Mouse (Mus musculus): ENCODE results near the gene Tmtc4. TPM values are rescaled to one million over a fixed set of nuclear protein-coding genes. Genes with fewer than 3 reads are reported as not detected.

Tmtc4 gene
- polyA plus RNA-seq, 1 experiment from 2014 or later: 57.7 TPM

DNA sequence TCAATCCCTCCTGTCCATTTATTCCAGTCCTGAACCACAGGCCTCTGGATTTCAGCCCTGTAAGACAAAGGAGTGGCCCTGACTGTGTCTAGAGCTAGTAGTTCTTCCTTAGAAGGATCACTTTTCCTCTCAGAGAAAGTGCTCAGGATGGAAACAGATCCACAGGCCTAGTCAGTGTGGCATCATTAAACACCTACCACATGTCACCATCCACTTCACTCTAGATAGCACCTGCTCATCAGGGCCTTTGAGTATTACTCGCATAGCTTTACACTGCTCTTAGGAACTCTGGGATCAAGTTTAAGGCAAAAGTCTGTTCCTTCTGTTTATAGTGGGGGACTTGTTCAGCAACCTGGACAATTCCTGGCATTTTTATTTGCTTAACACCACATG is 95.4 kb downstream of the Tmtc4 start:
- H3K4me3 ChIP-seq: no peak overlapping the region
- 100% methylated on average over 1 of the region's 1 CpGs for WGBS
- H3K4me1 ChIP-seq (replicated peaks): peaks cover 16% of the 10 kb centered on the region
- no peak overlapping the region for H3K4me2 ChIP-seq
- no peak overlapping the region for H3K9ac ChIP-seq
- no peak for ATAC-seq (ENCODE audit: low FRiP score)
- H3K27me3 ChIP-seq: no peaks in the 10 kb centered on the region
- H3K27ac ChIP-seq: no peak overlapping the region
- H3K9me3 ChIP-seq: no peaks in the 10 kb centered on the region
- peaks cover 7% of the 10 kb centered on the region for H3K36me3 ChIP-seq

DNA sequence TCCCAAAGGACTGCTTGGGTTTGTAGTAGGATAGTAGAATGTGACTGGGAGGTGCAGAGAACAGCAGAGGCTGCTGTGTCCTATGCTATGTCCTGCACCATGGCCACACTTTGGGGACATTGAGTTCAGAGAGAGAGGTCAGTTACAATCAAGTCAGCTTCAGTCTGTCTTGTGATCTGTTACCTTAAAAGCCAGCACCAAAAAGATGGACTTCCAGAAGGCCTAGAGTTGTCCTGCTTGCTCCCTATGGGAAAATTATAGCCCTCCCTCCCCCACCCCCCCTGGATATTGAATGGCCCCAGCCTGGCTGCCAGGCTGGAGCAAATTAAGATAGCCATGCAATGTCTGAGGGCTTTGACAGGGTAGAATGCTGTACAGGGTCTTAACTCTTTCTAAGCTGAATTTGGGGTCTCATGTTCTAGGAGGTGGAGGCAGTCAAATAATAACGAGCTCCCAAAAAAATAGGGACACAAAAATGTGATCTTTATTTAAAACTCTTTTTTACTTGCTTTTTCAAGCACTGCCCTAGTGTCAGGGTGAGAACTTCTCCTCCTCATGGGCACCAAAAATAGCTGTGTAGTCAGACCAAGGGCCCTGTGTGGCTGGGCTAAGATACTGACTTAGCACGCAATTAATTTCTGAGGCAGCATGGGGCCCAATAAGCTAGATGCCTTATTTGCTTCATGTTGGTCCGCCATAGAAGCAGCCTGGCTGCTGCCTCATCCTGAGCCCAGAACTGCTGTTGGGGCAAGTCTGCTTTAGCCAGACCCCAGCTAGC is 95.9 kb downstream of the Tmtc4 start:
- no peaks in the 10 kb centered on the region for H3K9me3 ChIP-seq
- H3K27me3 ChIP-seq: no peaks in the 10 kb centered on the region
- H3K4me1 ChIP-seq (replicated peaks): peaks cover 21% of the 10 kb centered on the region
- H3K36me3 ChIP-seq: peaks cover 7% of the 10 kb centered on the region
- H3K27ac ChIP-seq: no peak overlapping the region
- no peak overlapping the region for H3K4me3 ChIP-seq
- no peak for ATAC-seq (ENCODE audit: low FRiP score)
- 83% methylated on average over 3 of the region's 3 CpGs for WGBS
- H3K4me2 ChIP-seq: no peak overlapping the region
- H3K9ac ChIP-seq: no peak overlapping the region

DNA sequence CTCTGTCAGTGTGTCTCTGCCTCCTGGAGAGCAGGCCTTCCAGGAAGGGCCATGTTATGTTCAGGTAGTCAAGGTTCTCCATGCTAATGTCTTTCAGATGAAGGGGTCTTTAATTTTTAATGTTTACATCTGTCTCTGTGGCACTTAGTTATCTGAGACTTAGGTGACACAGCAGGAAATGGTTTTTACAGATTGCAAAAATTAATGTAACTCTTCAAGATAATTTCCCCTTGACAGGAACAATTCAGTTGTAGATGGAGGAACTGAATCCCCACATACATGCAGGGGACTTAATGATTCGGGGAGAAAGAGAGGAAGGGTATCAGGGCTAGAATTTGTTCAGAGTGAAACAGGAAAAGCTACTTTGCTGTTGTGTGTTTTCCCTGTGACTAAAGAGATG is 96.6 kb downstream of the Tmtc4 start:
- H3K27ac ChIP-seq: no peak overlapping the region
- H3K9ac ChIP-seq: no peak overlapping the region
- peaks cover 28% of the 10 kb centered on the region for H3K4me1 ChIP-seq (replicated peaks)
- no peaks in the 10 kb centered on the region for H3K27me3 ChIP-seq
- no peak overlapping the region for H3K4me2 ChIP-seq
- H3K4me3 ChIP-seq: no peak overlapping the region
- H3K36me3 ChIP-seq: peaks cover 7% of the 10 kb centered on the region
- H3K9me3 ChIP-seq: no peaks in the 10 kb centered on the region
- 77% methylated on average over 1 of the region's 1 CpGs for WGBS
- no peak for ATAC-seq (ENCODE audit: low FRiP score)

DNA sequence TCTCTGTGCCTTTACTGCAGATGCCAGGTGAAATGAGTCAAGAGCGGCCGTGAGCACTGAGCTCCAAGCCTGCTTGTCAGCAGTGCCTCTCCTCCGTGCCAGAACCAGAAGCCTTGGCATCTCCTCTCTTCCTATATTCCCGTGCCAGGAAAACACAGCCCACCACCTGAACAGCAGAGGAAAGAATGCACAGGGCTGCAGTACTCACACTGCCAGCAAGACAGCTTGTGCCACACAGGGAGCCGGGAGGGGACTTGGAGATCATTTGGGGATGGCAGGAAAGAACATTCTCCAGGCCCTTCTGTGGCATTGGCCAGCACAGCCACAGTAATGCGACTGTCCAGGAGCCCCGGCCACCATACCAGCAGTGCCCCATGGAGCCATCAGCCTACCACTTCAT is 97.9 kb downstream of the Tmtc4 start:
- peaks cover 37% of the 10 kb centered on the region for H3K4me1 ChIP-seq (replicated peaks)
- H3K9me3 ChIP-seq: no peaks in the 10 kb centered on the region
- no peak overlapping the region for H3K4me3 ChIP-seq
- H3K36me3 ChIP-seq: no peaks in the 10 kb centered on the region
- H3K27ac ChIP-seq: no peak overlapping the region
- H3K4me2 ChIP-seq: no peak overlapping the region
- no peaks in the 10 kb centered on the region for H3K27me3 ChIP-seq
- H3K9ac ChIP-seq: no peak overlapping the region
- 88% methylated on average over 7 of the region's 7 CpGs for WGBS
- no peak for ATAC-seq (ENCODE audit: low FRiP score)

DNA sequence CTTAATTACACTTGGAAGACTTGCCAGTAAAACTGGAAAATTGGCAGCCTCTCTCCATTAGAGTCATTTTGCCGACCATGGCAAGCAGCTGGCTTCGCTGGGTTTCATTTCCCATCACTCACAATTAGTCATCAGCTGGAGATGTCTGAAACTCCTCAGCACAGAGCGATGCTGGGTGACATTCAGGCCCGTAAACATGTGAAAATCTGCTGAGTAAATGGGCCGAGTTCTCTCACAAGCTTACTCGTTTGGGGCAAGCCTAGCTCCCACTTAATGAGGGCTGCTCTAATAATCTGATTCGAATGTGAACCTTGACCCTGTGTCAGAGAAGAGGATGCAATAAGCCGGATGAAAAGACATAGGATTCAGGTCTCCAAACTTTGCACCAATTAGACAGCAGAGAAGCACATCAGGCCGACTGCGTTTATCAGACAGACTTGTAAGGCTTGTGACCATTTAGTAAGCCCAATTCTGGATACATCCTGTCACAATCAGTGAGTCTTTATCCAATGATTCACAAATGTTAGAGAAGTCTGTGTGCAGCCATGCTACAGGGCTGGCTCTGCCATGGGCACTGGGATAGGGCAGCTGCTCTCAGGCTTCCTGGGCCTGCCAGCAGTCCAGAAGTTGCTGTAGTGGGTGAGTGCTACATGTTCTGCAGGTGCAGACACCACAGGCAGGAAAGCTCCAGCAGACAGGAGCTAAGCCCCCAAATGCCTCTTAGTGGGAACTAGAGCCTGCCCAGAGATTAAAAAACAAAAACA is 99.8 kb downstream of the Tmtc4 start:
- H3K4me2 ChIP-seq: no peak overlapping the region
- peak; percentile 65 for ATAC-seq (ENCODE audit: low FRiP score)
- WGBS: 45% methylated on average over 10 of the region's 10 CpGs
- H3K27ac ChIP-seq: peak overlapping the region; percentile 88
- H3K4me3 ChIP-seq: no peak overlapping the region
- peaks cover 40% of the 10 kb centered on the region for H3K4me1 ChIP-seq (replicated peaks)
- H3K36me3 ChIP-seq: no peaks in the 10 kb centered on the region
- no peaks in the 10 kb centered on the region for H3K9me3 ChIP-seq
- peaks cover 2% of the 10 kb centered on the region; the same call in 1 of the 2 replicates for H3K27me3 ChIP-seq
- no peak overlapping the region; the same call in 1 of the 2 replicates for H3K9ac ChIP-seq

DNA sequence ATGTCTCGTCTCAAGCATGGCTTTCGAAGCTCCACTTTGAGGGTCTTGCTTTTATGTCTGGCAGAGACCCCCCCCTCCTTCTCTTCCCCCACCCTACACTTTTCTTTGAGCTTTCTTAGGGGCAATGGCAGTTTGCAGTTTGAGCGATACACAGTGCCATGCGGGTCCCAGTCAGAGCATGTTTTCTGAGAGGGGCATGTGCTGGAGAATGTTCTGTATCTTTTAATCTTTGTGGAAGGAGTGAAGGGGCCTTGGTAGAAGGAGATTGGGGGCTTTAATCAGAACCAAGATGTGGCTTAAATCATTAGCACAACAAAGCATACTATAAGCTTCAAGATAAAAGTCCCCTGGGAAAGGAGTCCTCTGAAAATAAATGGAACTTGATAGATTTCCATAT is 100.4 kb downstream of the Tmtc4 start:
- Histone ChIP-seq H3K4me2 (no peak overlapping the region), H3K9ac (no peak overlapping the region), H3K4me3 (no peak overlapping the region), H3K9me3 (no peaks in the 10 kb centered on the region), H3K36me3 (no peaks in the 10 kb centered on the region), H3K4me1 (replicated peaks) (peaks cover 40% of the 10 kb centered on the region), H3K27ac (peak overlapping the region; percentile 88), H3K27me3 (peaks cover 7% of the 10 kb centered on the region; the same call in 1 of the 2 replicates)
- 46% methylated on average over 4 of the region's 4 CpGs for WGBS
- peak; percentile 25 for ATAC-seq (ENCODE audit: low FRiP score)

DNA sequence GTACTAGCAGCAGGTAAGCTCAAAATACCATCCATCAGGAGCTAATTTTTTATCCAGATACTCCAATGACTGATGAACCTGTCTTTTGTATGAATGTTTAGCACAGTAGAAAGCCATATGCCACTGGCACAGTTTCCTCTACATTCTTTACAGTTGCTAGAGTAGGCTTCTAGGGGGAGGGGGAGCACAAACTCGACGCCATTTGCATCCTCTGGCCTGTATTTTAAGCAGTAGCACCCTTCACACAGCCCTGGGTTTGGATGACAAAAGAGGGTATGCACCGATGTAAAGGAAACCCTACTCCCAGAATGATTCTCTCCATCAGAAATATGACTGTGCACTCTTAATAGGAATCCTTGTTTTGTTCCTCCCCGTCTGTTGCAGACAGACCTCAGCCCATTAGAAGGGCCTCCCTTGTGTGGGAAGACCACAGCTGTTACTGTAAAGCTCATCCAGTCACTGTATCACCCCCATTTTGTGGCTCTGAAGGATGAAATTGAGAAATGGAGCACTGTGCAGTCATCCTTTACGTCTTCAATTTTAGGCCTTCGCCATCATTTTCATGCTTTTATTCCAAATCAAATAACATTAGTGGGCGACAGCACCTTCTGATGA is 100.9 kb downstream of the Tmtc4 start:
- Histone ChIP-seq H3K4me3 (no peak overlapping the region), H3K4me2 (no peak overlapping the region), H3K27me3 (peaks cover 8% of the 10 kb centered on the region; the same call in 1 of the 2 replicates), H3K9ac (no peak overlapping the region), H3K4me1 (replicated peaks) (peaks cover 40% of the 10 kb centered on the region), H3K36me3 (no peaks in the 10 kb centered on the region), H3K9me3 (no peaks in the 10 kb centered on the region), H3K27ac (peak overlapping the region; percentile 88)
- WGBS: 38% methylated on average over 7 of the region's 7 CpGs
- peak; percentile 69 for ATAC-seq (ENCODE audit: low FRiP score)

DNA sequence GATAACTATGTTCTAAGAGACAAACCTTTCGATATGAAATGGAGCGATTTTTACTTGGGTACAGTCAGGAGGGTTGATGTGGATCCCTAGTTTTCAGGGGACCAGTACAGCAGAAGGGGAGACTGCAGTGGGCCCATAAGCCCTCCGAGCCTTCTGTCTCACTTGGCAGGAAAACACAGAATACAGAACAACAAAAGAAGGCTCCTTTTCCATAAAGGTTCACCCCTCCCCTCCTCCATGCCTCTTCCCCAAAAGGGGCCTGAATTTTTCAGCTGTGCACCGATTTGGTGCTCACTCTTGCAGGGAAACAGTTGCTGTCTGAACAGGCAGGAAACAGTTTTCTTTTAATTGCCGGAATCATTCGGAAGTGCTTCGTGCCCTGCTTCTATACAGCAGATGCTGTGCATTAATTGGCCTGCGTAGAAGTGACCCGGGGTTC is 101.6 kb downstream of the Tmtc4 start:
- Histone ChIP-seq H3K9ac (0 out of 2 replicates have a peak overlapping the region, but pooled peaks have one; percentile 24), H3K4me3 (no peak overlapping the region), H3K9me3 (no peaks in the 10 kb centered on the region), H3K4me1 (replicated peaks) (peaks cover 40% of the 10 kb centered on the region), H3K27me3 (peaks cover 8% of the 10 kb centered on the region; the same call in 1 of the 2 replicates), H3K27ac (peak overlapping the region; percentile 88), H3K4me2 (no peak overlapping the region), H3K36me3 (no peaks in the 10 kb centered on the region)
- 40% methylated on average over 9 of the region's 9 CpGs for WGBS
- ATAC-seq (ENCODE audit: low FRiP score): peak; percentile 38

DNA sequence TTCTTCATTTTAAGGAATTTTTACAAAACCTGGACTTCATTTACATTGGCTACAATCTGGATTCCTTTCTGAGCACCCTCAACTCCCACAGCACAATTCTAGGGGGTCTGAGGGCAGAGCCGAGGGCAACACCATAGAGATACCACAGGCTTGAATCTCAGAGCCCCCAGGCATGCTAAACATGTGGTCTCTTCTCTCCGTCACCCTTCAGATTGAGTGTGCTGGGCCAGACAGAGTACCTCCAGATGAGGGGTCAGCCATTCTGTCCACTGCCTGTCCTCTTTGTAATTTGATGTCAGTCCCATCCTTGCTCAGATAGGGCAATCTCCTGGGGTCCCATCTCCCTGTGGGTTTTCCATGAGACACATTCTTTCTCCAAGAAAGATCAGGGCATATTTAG is 102.1 kb downstream of the Tmtc4 start:
- no peak overlapping the region for H3K9ac ChIP-seq

DNA sequence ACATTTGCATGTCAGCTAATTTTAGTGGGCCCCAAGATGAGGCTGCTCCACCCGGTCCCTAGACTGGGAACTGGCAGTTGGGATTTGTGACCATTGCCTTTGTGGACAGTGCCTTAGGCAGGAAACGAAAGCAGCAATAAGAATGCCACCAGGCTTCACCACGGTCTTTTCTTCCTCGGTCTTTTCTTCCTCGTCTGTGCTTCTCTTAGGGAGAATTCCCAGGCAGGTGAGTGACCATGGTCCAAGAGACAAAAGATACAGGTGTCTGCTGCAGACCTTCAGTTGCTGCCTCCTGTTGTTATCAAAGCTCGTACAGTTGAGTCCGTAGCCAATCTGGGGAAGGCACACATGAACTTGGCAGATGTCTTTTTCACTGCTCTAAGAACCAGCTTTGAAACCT is 103.5 kb downstream of the Tmtc4 start:
- ATAC-seq (ENCODE audit: low FRiP score): no peak
- Histone ChIP-seq H3K4me2 (no peak overlapping the region), H3K4me3 (no peak overlapping the region), H3K27ac (no peak overlapping the region), H3K4me1 (replicated peaks) (peaks cover 47% of the 10 kb centered on the region), H3K36me3 (no peaks in the 10 kb centered on the region), H3K27me3 (peaks cover 13% of the 10 kb centered on the region; the same call in 1 of the 2 replicates), H3K9me3 (no peaks in the 10 kb centered on the region), H3K9ac (no peak overlapping the region)
- WGBS: 68% methylated on average over 7 of the region's 7 CpGs

More for the DNA sequence above, 102.1 kb downstream of the Tmtc4 start:
- WGBS: 54% methylated on average over 2 of the region's 2 CpGs
- Histone ChIP-seq H3K9me3 (no peaks in the 10 kb centered on the region), H3K27me3 (peaks cover 11% of the 10 kb centered on the region; the same call in 1 of the 2 replicates), H3K27ac (peak overlapping the region; percentile 88), H3K4me1 (replicated peaks) (peaks cover 40% of the 10 kb centered on the region), H3K4me2 (no peak overlapping the region), H3K4me3 (no peak overlapping the region), H3K36me3 (no peaks in the 10 kb centered on the region)
- ATAC-seq (ENCODE audit: low FRiP score): no peak

DNA sequence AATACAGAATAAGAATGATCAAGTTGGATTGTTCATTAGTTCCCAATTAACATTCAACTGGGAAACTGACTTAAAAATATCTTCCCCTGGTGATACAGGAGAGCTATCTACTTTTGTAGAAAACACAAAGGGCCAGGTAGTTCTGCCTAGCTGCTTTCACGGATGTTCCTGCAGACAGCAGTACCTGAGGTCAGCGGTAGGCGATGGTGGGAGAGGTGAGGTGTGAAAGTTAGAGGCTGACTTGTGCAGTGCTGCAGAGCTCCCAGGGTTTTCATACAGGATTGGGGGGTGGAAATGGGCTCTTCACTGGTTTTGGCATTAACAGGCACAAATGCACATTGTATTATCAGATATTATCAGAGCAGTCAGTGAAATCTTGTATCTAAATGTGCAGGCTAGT is 106.0 kb downstream of the Tmtc4 start:
- H3K27ac ChIP-seq: no peak overlapping the region
- no peak overlapping the region for H3K9ac ChIP-seq
- H3K36me3 ChIP-seq: no peaks in the 10 kb centered on the region
- 85% methylated on average over 3 of the region's 3 CpGs for WGBS
- no peak overlapping the region for H3K4me3 ChIP-seq
- H3K4me1 ChIP-seq (replicated peaks): peaks cover 29% of the 10 kb centered on the region
- no peaks in the 10 kb centered on the region for H3K9me3 ChIP-seq
- H3K27me3 ChIP-seq: peaks cover 22% of the 10 kb centered on the region; the same call in 1 of the 2 replicates
- ATAC-seq (ENCODE audit: low FRiP score): no peak
- no peak overlapping the region for H3K4me2 ChIP-seq

DNA sequence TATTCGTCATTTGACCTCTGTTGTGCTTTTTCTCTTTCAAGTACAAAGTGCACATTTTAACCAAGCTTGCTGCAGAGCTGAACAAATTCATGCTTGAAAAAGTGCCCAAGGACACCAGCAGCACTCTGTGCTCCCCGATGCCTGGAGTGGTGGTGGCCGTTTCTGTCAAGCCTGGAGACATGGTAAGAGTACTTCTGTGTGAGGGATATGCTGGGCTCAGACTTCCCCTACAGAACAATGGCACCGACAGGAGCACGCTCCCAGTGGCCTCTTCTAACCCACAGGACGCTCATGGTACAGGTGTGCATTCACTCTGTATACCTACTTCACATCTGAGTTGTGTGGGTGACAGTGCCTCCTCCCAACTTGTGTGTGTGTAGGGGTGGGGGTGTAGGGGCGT is 107.1 kb downstream of the Tmtc4 start:
- H3K4me1 ChIP-seq (replicated peaks): peaks cover 29% of the 10 kb centered on the region
- WGBS: 69% methylated on average over 7 of the region's 7 CpGs
- H3K9me3 ChIP-seq: no peaks in the 10 kb centered on the region
- 0 out of 2 replicates have a peak overlapping the region, but pooled peaks have one; percentile 29 for H3K9ac ChIP-seq
- 0 out of 2 replicates have a peak, but pooled peaks have one; percentile 44 for ATAC-seq (ENCODE audit: low FRiP score)
- peaks cover 22% of the 10 kb centered on the region; the same call in 1 of the 2 replicates for H3K27me3 ChIP-seq
- H3K4me2 ChIP-seq: no peak overlapping the region
- H3K36me3 ChIP-seq: no peaks in the 10 kb centered on the region
- no peak overlapping the region for H3K27ac ChIP-seq
- H3K4me3 ChIP-seq: no peak overlapping the region

All from hindbrain, embryonic 13.5 days (tissue).